Mouse (Mus musculus): Measurements from ENCODE around the gene Xpnpep2.
A peak's percentile ranks its signal among the peaks of the same experiment; 100 is the strongest.

The Xpnpep2 gene

GRCm38 (mm10) chrX:48108394-48109315 is at the start of gene Xpnpep2:
Xpnpep2 (plus strand) TSS chrX:48108725.
- no peak for DNase-seq

- no peak for DNase-seq
Measured at GRCm38 (mm10) chrX:48062481-48062880, 46.0 kb upstream of the Xpnpep2 start.

- no peak for DNase-seq
Measured at GRCm38 (mm10) chrX:48064166-48064853, 44.2 kb upstream of the Xpnpep2 start.

GRCm38 (mm10) chrX:48066891-48067290 is 41.6 kb upstream of the Xpnpep2 start:
- DNase-seq, result no peak

- no peak for DNase-seq
Measured at GRCm38 (mm10) chrX:48071961-48072360, 36.6 kb upstream of the Xpnpep2 start.

- DNase-seq, result no peak
Measured at GRCm38 (mm10) chrX:48072401-48072800, 36.1 kb upstream of the Xpnpep2 start.

GRCm38 (mm10) chrX:48074691-48075090 is 33.8 kb upstream of the Xpnpep2 start:
- no peak for DNase-seq

- no peak for DNase-seq
Measured at GRCm38 (mm10) chrX:48076806-48077425, 31.6 kb upstream of the Xpnpep2 start.

GRCm38 (mm10) chrX:48082364-48082763 is 26.2 kb upstream of the Xpnpep2 start:
- no peak for DNase-seq

- no peak for DNase-seq
Measured at GRCm38 (mm10) chrX:48092129-48092528, 16.4 kb upstream of the Xpnpep2 start.

- DNase-seq, result peak; percentile 40
Measured at GRCm38 (mm10) chrX:48093555-48093954, 15.0 kb upstream of the Xpnpep2 start.

- DNase-seq, result peak; percentile 75
Measured at GRCm38 (mm10) chrX:48094658-48095057, 13.9 kb upstream of the Xpnpep2 start.

- no peak for DNase-seq
Measured at GRCm38 (mm10) chrX:48096580-48096979, 11.9 kb upstream of the Xpnpep2 start.

- DNase-seq, result peak; percentile 63
Measured at GRCm38 (mm10) chrX:48098470-48099129, 9.9 kb upstream of the Xpnpep2 start.

- no peak for DNase-seq
Measured at GRCm38 (mm10) chrX:48099871-48100270, 8.7 kb upstream of the Xpnpep2 start.

- no peak for DNase-seq
Measured at GRCm38 (mm10) chrX:48103256-48103655, 5.3 kb upstream of the Xpnpep2 start.

GRCm38 (mm10) chrX:48104736-48105441 is 3.6 kb upstream of the Xpnpep2 start:
- DNase-seq, result no peak

- DNase-seq, result no peak
Measured at GRCm38 (mm10) chrX:48106226-48106625, 2.3 kb upstream of the Xpnpep2 start.

GRCm38 (mm10) chrX:48109316-48109655 is 761 bp downstream of the Xpnpep2 start:
- DNase-seq, result no peak

GRCm38 (mm10) chrX:48119294-48119693 is 10.8 kb downstream of the Xpnpep2 start:
- DNase-seq, result no peak

GRCm38 (mm10) chrX:48124132-48125071 is 15.9 kb downstream of the Xpnpep2 start:
- DNase-seq, result peak; percentile 80

All from thymus, postnatal 14 days (tissue).